Comparison of ENCODE assay signal across 22 mouse cellular contexts in the genomic region with DNA sequence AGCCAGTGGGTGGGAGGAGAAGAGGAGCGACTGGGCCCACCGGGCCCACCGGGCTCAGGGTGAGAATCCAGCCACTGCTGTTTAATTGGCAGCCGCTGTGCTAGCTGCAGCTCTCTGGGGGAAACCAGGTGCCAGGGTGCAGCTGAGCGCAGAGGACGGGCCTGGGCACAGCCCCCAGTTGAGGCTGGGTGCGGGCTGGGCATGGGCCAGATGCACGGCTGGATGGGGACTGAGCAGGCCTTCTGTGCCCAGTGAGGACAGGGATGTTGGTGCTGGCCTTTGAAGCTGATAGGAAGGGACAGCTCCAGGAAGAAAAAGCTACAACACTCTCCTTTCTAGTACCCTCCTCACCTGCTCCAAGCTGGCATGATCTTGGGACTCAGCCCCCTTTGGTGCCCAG. TPM values are rescaled to one million over a fixed set of nuclear protein-coding genes. Genes with fewer than 3 reads are reported as not detected.
DNase-seq lines count a peak whose midpoint lies in the region; ATAC-seq lines count a peak whose summit lies in the region.
"Had no signal": no experiment of that assay in that cellular context is flagged by ENCODE, and none has a peak within 500 bp of the region (broad histone marks: within the 10 kb centered on the region; RNA-seq: fewer than 3 reads in every experiment).

No protein-coding gene starts in this region.

- ATAC-seq in hindbrain, embryonic 14.5 days (ENCODE audit: low FRiP score) = no peak
- ATAC-seq: CD4-positive, CD25-positive, alpha-beta regulatory T cell, adult 4 months; forebrain, embryonic 14.5 days; intestine, postnatal 0 days; liver, embryonic 12.5 days; liver, postnatal 0 days; midbrain, embryonic 15.5 days had no signal

- no peak overlapping the region for H3K4me3 ChIP-seq in hindbrain, embryonic 10.5 days
- H3K4me3 ChIP-seq in hindbrain, embryonic 14.5 days (replicated peaks; ENCODE audit: low read length) = no peak overlapping the region
- H3K4me3 ChIP-seq: liver, embryonic 12.5 days; megakaryocyte, embryonic 14.5 days; midbrain, embryonic 15.5 days; stomach, embryonic 15.5 days had no signal

- 95% methylated on average over 8 of the region's 8 CpGs for WGBS in hindbrain, embryonic 10.5 days
- 83% methylated on average over 8 of the region's 8 CpGs for WGBS in hindbrain, embryonic 14.5 days

- H3K9me3 ChIP-seq in hindbrain, embryonic 10.5 days = no peaks in the 10 kb centered on the region
- H3K9me3 ChIP-seq in hindbrain, embryonic 14.5 days (ENCODE audit: control insufficient read depth, low read length) = no peaks in the 10 kb centered on the region
- H3K9me3 ChIP-seq: liver, embryonic 12.5 days; megakaryocyte, embryonic 14.5 days; midbrain, embryonic 15.5 days; stomach, embryonic 15.5 days had no signal

- H3K27me3 ChIP-seq in hindbrain, embryonic 10.5 days (ENCODE audit: insufficient read depth, poor library complexity, severe bottlenecking) = peaks cover 31% of the 10 kb centered on the region
- H3K27me3 ChIP-seq in hindbrain, embryonic 14.5 days (ENCODE audit: control insufficient read depth, insufficient read depth, low read length) = no peaks in the 10 kb centered on the region
- H3K27me3 ChIP-seq: midbrain, embryonic 15.5 days; stomach, embryonic 15.5 days had no signal

- H3K36me3 ChIP-seq in hindbrain, embryonic 10.5 days = no peaks in the 10 kb centered on the region
- H3K36me3 ChIP-seq in hindbrain, embryonic 14.5 days (replicated peaks; ENCODE audit: control insufficient read depth, insufficient read depth) = no peaks in the 10 kb centered on the region
- H3K36me3 ChIP-seq: liver, embryonic 12.5 days; midbrain, embryonic 15.5 days; stomach, embryonic 15.5 days had no signal

- H3K4me2 ChIP-seq in hindbrain, embryonic 14.5 days (replicated peaks) = no peak overlapping the region
- H3K4me2 ChIP-seq: liver, embryonic 12.5 days; midbrain, embryonic 15.5 days; stomach, embryonic 15.5 days had no signal

- no peak overlapping the region for H3K9ac ChIP-seq in hindbrain, embryonic 14.5 days
- H3K9ac ChIP-seq: liver, embryonic 12.5 days; liver, postnatal 0 days; midbrain, embryonic 15.5 days; stomach, embryonic 15.5 days had no signal

- H3K4me1 ChIP-seq in hindbrain, embryonic 10.5 days (replicated peaks) = peaks cover 84% of the 10 kb centered on the region
- H3K4me1 ChIP-seq in hindbrain, embryonic 14.5 days (replicated peaks; ENCODE audit: control insufficient read depth, insufficient read depth, low read length) = peaks cover 32% of the 10 kb centered on the region
- H3K4me1 ChIP-seq: liver, embryonic 12.5 days; megakaryocyte, embryonic 14.5 days had no signal

- no peak for DNase-seq in hindbrain, embryonic 10.5 days (ENCODE audit: low spot score)
- DNase-seq in hindbrain, embryonic 14.5 days (ENCODE audit: low spot score) = no peak
- DNase-seq in layer of hippocampus, postnatal 10 days (ENCODE audit: low spot score in 2 of 2) = peak; percentile 27 to 37
- DNase-seq in layer of hippocampus, adult 11-12 months (ENCODE audit: low spot score) = no peak
- DNase-seq in thymus, postnatal 10 days (ENCODE audit: low spot score in 2 of 2) = peak; percentile 31 to 41
- no peak for DNase-seq in thymus, adult 18-20 months
- DNase-seq: cerebellum, adult 18-20 months; gastrocnemius, postnatal 14 days; heart, postnatal 14 days; kidney, postnatal 4 days; liver, postnatal 0 days; lung, postnatal 4 days; right cerebral cortex, postnatal 25 days had no signal

- H3K27ac ChIP-seq in hindbrain, embryonic 10.5 days = peak overlapping the region; percentile 46; the same call in 1 of the 2 replicates
- H3K27ac ChIP-seq in hindbrain, embryonic 14.5 days = no peak overlapping the region
- H3K27ac ChIP-seq: liver, embryonic 12.5 days; midbrain, embryonic 15.5 days; stomach, embryonic 15.5 days had no signal

RNA-seq across cellular contexts. Expression of gene Igsf21, which starts 30.5 kb away (rescaled TPM):
- polyA plus RNA-seq in hindbrain, embryonic 10.5 days (2016; fragmentation: Nextera tagmentation; extraction: Ambion mirVana) = 6.7 and 13.8 TPM in 2 replicates
- polyA plus RNA-seq in hindbrain, embryonic 14.5 days (2014; fragmentation: Nextera tagmentation; extraction: Ambion mirVana) = 64.4 and 75.1 TPM in 2 replicates
- 10 to 100 TPM; 96.1 to 97.0 TPM for total RNA-seq in layer of hippocampus, postnatal 10 days (2021)
- total RNA-seq: granulocyte monocyte progenitor cell, adult 5-6 weeks; neutrophil, adult 5-6 weeks had no signal
- polyA plus RNA-seq: CD4-positive, CD25-positive, alpha-beta regulatory T cell, adult 4 months; liver, postnatal 0 days had no signal

Comparison
In these comparisons a context has a peak if more than half of its experiments do, and no peak if none do; other contexts are left out.
1. DNase-seq: peak in layer of hippocampus, postnatal 10 days (2 of 2) and thymus, postnatal 10 days (2 of 2); none in hindbrain, embryonic 10.5 days (single experiment), hindbrain, embryonic 14.5 days (single experiment), layer of hippocampus, adult 11-12 months (single experiment) and thymus, adult 18-20 months (0 of 2).